Mouse (Mus musculus) limb, embryonic 12.5 days (tissue): ENCODE measurements around the gene Espn. TPM values are rescaled to one million over a fixed set of nuclear protein-coding genes. Genes with fewer than 3 reads are reported as not detected.
A peak's percentile ranks its signal among the peaks of the same experiment; 100 is the strongest.

Experiments
- ATAC-seq: fragments of 200-750 bp; cut with Nextera tagmentation; 2 replicates; pipeline ENCODE4 v1.8.0; 2017; ENCODE audit warnings: low read depth, moderate TSS enrichment; ENCODE audit not compliant: insufficient number of reproducible peaks, insufficient read depth, low FRiP score, low TSS enrichment
- H3K27ac ChIP-seq: fragments of 300-500 bp; sonication (generic); 2 replicates; pipeline ENCODE4 v1.5.1; 2016; ENCODE audit warnings: mild to moderate bottlenecking, moderate library complexity
- H3K27me3 ChIP-seq: fragments of 300-500 bp; sonication (generic); 2 replicates; pipeline ENCODE4 v1.6.1; 2016; ENCODE audit warnings: mild to moderate bottlenecking, moderate library complexity
- H3K36me3 ChIP-seq: fragments of 300-500 bp; sonication (generic); 2 replicates; pipeline ENCODE4 v1.6.1; 2016; ENCODE audit warnings: mild to moderate bottlenecking, moderate library complexity
- H3K4me1 ChIP-seq: fragments of 300-500 bp; sonication (generic); replicated peaks from 2 replicates; pipeline ENCODE4 v1.6.1; 2016
- H3K4me2 ChIP-seq: fragments of 300-500 bp; sonication (generic); 2 replicates; pipeline ENCODE4 v1.6.1; 2016; ENCODE audit warnings: mild to moderate bottlenecking, moderate library complexity
- H3K4me3 ChIP-seq: fragments of 300-500 bp; sonication (generic); replicated peaks from 2 replicates; pipeline ENCODE4 v1.5.1; 2016; ENCODE audit warnings: mild to moderate bottlenecking
- H3K9ac ChIP-seq: fragments of 300-500 bp; sonication (generic); replicated peaks from 2 replicates; pipeline ENCODE4 v1.6.1; 2016; ENCODE audit warnings: mild to moderate bottlenecking, moderate library complexity
- H3K9me3 ChIP-seq: fragments of 300-500 bp; sonication (generic); 2 replicates; pipeline ENCODE4 v1.6.1; 2016; ENCODE audit warnings: mild to moderate bottlenecking, moderate library complexity
- WGBS: fragments of 180-500 bp; shearing (Covaris S2); methylation state at CpG from one replicate; pipeline ENCODE4 v1.1.7; 2016; 5-methylcytosine and 5-hydroxymethylcytosine counted together
- polyA plus RNA-seq: library from polyadenylated mRNA; unstranded; fragments of >200 nt; fragmentation: Nextera tagmentation; extraction: Ambion mirVana; gene quantifications from 2 replicates; pipeline ENCODE4 v1.2.1, GENCODE M21; 2016

The Espn gene
- polyA plus RNA-seq, 1 experiment from 2014 or later: 1.9 TPM

GRCm38 (mm10) chr4:152131809-152132771 lies 20.1 kb downstream of the Espn start:
- Histone ChIP-seq H3K27ac (no peak overlapping the region), H3K27me3 (peaks cover 97% of the 10 kb centered on the region), H3K9me3 (no peaks in the 10 kb centered on the region), H3K4me1 (peaks cover 32% of the 10 kb centered on the region), H3K4me2 (peak overlapping the region; percentile 67), H3K4me3 (peak overlapping the region; percentile 39), H3K9ac (0 out of 2 replicates have a peak overlapping the region, but pooled peaks have one; percentile 31), H3K36me3 (no peaks in the 10 kb centered on the region)
- WGBS: 3% methylated on average over 50 of the region's 50 CpGs
- no peak for ATAC-seq

DNA sequence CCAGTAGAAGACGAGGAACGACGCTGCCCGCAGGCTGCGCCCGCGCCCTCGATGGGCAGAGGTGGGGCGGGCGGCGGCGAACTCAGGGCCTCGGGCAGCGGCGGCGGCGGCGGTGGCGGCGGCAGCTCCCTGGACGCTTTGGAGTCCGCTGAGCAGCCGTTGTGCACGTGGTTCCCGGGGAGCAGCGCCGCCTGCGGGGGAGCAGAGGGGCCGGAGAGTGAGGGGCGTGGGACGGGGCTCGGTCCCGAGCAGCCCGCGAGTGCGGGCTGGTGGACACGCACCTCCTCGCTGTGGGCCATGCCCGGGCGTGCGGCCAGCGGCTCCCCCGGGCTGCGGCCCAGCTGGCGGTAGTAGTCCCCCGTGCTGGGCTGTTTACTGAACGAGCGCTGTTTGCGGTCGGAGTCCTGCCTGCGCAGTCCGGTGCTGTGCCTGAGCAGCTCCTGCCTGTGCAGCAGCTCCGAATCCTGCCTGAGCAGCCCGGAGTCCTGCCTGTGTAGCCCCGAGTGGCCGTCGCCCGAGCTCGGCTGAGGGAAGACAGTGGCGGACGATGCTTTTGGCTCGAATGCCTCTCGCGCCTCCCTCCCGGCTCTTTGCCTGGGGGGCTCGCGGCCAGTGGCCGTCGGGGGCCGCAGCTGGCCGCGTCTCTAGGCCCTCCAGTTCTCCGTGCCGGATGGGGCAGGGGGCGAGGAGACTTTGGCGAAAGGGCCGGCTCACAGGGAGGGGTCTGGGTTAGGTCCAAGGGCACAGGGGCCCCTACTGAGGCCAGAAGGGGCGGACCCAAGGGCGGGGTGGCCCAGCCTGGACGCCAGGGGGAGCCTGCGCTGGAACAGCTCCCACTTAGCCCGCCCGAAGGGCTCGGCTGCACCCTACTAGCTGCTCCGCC lies 21.2 kb downstream of the Espn start:
- peak overlapping the region; percentile 67 for H3K4me2 ChIP-seq
- H3K27me3 ChIP-seq: peaks cover 97% of the 10 kb centered on the region
- no peaks in the 10 kb centered on the region for H3K36me3 ChIP-seq
- peak; percentile 53; the same call in 1 of the 2 replicates for ATAC-seq
- no peaks in the 10 kb centered on the region for H3K9me3 ChIP-seq
- H3K9ac ChIP-seq: peak overlapping the region; percentile 50
- no peak overlapping the region for H3K27ac ChIP-seq
- peaks cover 42% of the 10 kb centered on the region for H3K4me1 ChIP-seq
- under 1% methylated on average over 82 of the region's 85 CpGs for WGBS
- peak overlapping the region; percentile 39 for H3K4me3 ChIP-seq

DNA sequence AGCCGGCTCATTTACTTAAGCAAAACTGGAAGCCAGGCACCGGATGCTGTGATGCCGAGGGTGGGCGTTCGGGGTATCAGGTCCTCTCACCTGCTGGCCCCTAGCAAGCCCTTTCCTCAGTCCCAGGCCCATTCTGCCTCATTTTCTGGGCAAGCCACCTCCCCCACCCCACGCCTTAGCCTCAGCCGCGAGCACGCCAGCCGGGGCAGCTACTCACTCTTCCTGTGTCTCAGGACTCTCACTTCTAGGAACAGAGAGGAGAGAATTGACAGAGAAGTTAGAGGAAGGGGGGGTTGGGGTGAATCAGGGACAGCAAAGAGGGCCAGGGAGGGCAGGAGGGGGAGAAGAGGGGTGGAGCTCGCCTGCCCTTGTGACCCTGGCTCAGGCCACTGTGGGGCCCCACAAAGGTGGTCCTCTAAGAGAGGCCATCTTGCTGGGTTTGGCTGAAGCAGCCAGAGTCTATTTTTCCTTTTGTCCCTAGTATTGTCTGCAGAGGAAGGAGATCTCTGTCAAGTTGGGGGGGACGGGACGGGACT lies 22.7 kb downstream of the Espn start:
- H3K4me1 ChIP-seq: peaks cover 51% of the 10 kb centered on the region
- H3K27ac ChIP-seq: no peak overlapping the region
- H3K9me3 ChIP-seq: no peaks in the 10 kb centered on the region
- H3K9ac ChIP-seq: no peak overlapping the region
- H3K36me3 ChIP-seq: no peaks in the 10 kb centered on the region
- WGBS: 22% methylated on average over 13 of the region's 13 CpGs
- peaks cover 100% of the 10 kb centered on the region for H3K27me3 ChIP-seq
- no peak for ATAC-seq
- no peak overlapping the region for H3K4me3 ChIP-seq
- no peak overlapping the region for H3K4me2 ChIP-seq

DNA sequence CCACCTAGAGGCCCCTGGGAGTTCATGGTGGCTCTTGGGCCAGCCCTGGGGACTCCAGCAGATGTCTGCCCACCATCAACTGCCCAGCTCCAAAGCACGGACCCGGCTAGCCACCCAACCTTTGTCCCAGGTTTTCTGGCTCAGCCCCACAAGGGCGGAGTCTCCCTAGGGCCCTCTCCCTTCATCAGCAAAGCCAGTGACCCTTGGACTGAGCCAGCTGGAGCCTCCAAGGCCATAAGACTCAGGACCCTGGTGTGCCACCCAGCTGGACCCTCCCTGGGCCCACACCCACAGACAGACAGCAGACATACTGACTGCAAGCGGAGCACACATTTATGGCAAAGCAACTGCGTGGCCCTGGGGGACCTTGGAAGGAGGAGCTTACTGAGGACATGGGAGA lies 23.4 kb downstream of the Espn start:
- Histone ChIP-seq H3K36me3 (no peaks in the 10 kb centered on the region), H3K27me3 (peaks cover 100% of the 10 kb centered on the region), H3K4me3 (no peak overlapping the region), H3K4me2 (no peak overlapping the region), H3K9me3 (no peaks in the 10 kb centered on the region), H3K4me1 (peaks cover 51% of the 10 kb centered on the region), H3K9ac (no peak overlapping the region), H3K27ac (no peak overlapping the region)
- WGBS: 53% methylated on average over 5 of the region's 5 CpGs
- ATAC-seq: no peak

DNA sequence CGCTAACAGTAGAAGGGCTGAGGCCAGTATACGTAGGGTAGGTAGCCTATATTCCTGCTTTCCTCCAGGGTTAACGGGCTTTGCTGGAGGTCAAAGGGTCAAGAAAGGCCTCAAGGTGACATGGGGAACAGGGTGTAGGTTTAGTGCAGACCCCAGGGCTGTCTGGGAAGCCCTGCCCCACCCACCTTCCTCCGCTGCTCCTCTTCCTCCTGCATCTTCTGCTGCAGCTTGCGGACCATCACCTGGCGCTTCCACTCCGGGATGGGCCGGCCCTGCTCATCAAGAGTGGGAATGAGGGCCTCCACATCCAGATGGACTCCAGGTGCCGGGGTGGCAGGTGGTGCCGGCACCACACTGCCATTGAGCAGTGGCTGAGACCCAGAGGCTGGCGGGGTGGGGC lies 24.3 kb downstream of the Espn start:
- no peak for ATAC-seq
- Histone ChIP-seq H3K36me3 (no peaks in the 10 kb centered on the region), H3K9ac (no peak overlapping the region), H3K4me3 (no peak overlapping the region), H3K4me2 (no peak overlapping the region), H3K27me3 (peaks cover 100% of the 10 kb centered on the region), H3K9me3 (no peaks in the 10 kb centered on the region), H3K27ac (no peak overlapping the region), H3K4me1 (peaks cover 48% of the 10 kb centered on the region)
- 77% methylated on average over 11 of the region's 11 CpGs for WGBS

- Histone ChIP-seq H3K27ac (no peak overlapping the region), H3K4me1 (peaks cover 33% of the 10 kb centered on the region), H3K36me3 (no peaks in the 10 kb centered on the region), H3K4me2 (peak overlapping the region; percentile 48), H3K27me3 (peaks cover 100% of the 10 kb centered on the region), H3K9ac (no peak overlapping the region; the same call in 1 of the 2 replicates), H3K4me3 (peak overlapping the region; percentile 31), H3K9me3 (no peaks in the 10 kb centered on the region)
- no peak for ATAC-seq
- WGBS: 2% methylated on average over 65 of the region's 65 CpGs
Measured at GRCm38 (mm10) chr4:152126026-152126920, 25.9 kb downstream of the Espn start.

GRCm38 (mm10) chr4:152125161-152126025 lies 26.8 kb downstream of the Espn start:
- 5% methylated on average over 56 of the region's 56 CpGs for WGBS
- Histone ChIP-seq H3K9ac (no peak overlapping the region; the same call in 1 of the 2 replicates), H3K4me1 (peaks cover 33% of the 10 kb centered on the region), H3K27me3 (peaks cover 100% of the 10 kb centered on the region), H3K4me3 (peak overlapping the region; percentile 31), H3K27ac (no peak overlapping the region), H3K36me3 (no peaks in the 10 kb centered on the region), H3K4me2 (peak overlapping the region; percentile 48), H3K9me3 (no peaks in the 10 kb centered on the region)
- ATAC-seq: no peak

GRCm38 (mm10) chr4:152124361-152124961 lies 27.7 kb downstream of the Espn start:
- peaks cover 38% of the 10 kb centered on the region for H3K4me1 ChIP-seq
- H3K4me3 ChIP-seq: no peak overlapping the region
- H3K27me3 ChIP-seq: peaks cover 100% of the 10 kb centered on the region

DNA sequence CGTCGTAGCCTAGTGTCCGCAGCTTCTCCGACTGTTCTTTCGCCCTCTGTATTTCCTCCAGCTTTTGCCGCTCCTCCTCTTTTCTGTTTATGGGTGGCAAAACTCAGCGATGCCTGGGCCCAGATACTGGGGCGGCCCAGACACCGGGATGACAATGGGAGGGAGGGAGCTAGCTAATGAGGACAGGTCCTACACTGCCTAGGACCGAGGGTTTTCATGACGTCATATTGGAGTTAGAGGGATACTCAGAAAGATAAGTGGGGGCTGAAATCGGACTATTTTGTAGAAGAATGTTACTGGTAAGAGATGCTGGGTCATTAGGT lies 31.0 kb downstream of the Espn start:
- Histone ChIP-seq H3K4me1 (peaks cover 38% of the 10 kb centered on the region), H3K9me3 (no peaks in the 10 kb centered on the region), H3K4me3 (peak overlapping the region; percentile 19), H3K9ac (no peak overlapping the region), H3K4me2 (peak overlapping the region; percentile 44), H3K27me3 (peaks cover 100% of the 10 kb centered on the region), H3K36me3 (0 out of 2 replicates have a peak, but pooled peaks cover 3% of the 10 kb centered on the region), H3K27ac (no peak overlapping the region)
- ATAC-seq: no peak
- 2% methylated on average over 12 of the region's 12 CpGs for WGBS

More at GRCm38 (mm10) chr4:152124361-152124961, 27.7 kb downstream of the Espn start:
- Histone ChIP-seq H3K9ac (no peak overlapping the region), H3K27ac (no peak overlapping the region), H3K9me3 (no peaks in the 10 kb centered on the region), H3K4me2 (no peak overlapping the region), H3K36me3 (no peaks in the 10 kb centered on the region)
- 15% methylated on average over 13 of the region's 13 CpGs for WGBS
- ATAC-seq: no peak
